Mouse (Mus musculus): Measurements from ENCODE around the gene Tssk3. TPM values are rescaled to one million over a fixed set of nuclear protein-coding genes. Genes with fewer than 3 reads are reported as not detected.
"Not testable (repeated sequence)": the region's sequence is repeated elsewhere in the genome, so short reads cannot be mapped to it uniquely, and the experiment has no call there.

The Tssk3 gene
- polyA plus RNA-seq (2012; ENCODE audit: insufficient read depth, insufficient read length, missing spikeins), result not detected in 2 replicates

GRCm38 (mm10) chr4:129490972-129491880, at the start of gene Tssk3, which contains the start of gene Fam229a:
Tssk3 (minus strand) TSS chr4:129491022.
Fam229a (plus strand) TSS chr4:129491190.
- Histone ChIP-seq H3K4me1 (ENCODE audit: control insufficient read depth, insufficient read depth, insufficient read length, low read length) (no peaks in the 10 kb centered on the region; the same call in none of the 2 replicates), H3K27ac (replicated peaks; ENCODE audit: low read depth, low read length) (no peak within 1 kb of the TSS), H3K4me3 (ENCODE audit: insufficient read depth, low read depth, low read length) (peak within 1 kb of the TSS; percentile 29; the same call in 1 of the 2 replicates)

- Histone ChIP-seq H3K4me1 (ENCODE audit: control insufficient read depth, insufficient read depth, insufficient read length, low read length) (peaks cover 12% of the 10 kb centered on the region), H3K4me3 (ENCODE audit: insufficient read depth, low read depth, low read length) (no peak overlapping the region), H3K27ac (replicated peaks; ENCODE audit: low read depth, low read length) (no peak overlapping the region)
These were observed 49.2 kb upstream of the Tssk3 start for GRCm38 (mm10) chr4:129540012-129540411.

DNA sequence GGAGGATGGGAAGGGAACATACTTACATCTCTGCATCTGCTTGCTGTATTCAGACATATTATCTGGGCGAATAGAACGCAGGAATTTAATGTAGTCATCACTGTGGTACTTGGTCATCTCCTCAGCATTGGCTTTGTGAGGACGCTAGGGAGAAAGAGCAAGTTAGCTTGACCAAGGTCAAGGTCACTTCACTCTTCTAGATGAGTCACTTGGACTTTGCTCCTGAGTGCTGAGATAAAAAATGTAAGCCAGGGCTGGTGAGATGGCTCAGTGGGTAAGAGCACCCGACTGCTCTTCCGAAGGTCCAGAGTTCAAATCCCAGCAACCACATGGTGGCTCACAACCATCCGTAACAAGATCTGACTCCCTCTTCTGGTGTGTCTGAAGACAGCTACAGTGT, 38.1 kb upstream of the Tssk3 start:
- H3K4me1 ChIP-seq (ENCODE audit: control insufficient read depth, insufficient read depth, insufficient read length, low read length); H3K27ac ChIP-seq (replicated peaks; ENCODE audit: low read depth, low read length); H3K4me3 ChIP-seq (ENCODE audit: insufficient read depth, low read depth, low read length): not testable (repeated sequence)

GRCm38 (mm10) chr4:129525889-129526288, 35.1 kb upstream of the Tssk3 start:
- Histone ChIP-seq H3K4me3 (ENCODE audit: insufficient read depth, low read depth, low read length) (no peak overlapping the region), H3K27ac (replicated peaks; ENCODE audit: low read depth, low read length) (no peak overlapping the region), H3K4me1 (ENCODE audit: control insufficient read depth, insufficient read depth, insufficient read length, low read length) (no peaks in the 10 kb centered on the region)

DNA sequence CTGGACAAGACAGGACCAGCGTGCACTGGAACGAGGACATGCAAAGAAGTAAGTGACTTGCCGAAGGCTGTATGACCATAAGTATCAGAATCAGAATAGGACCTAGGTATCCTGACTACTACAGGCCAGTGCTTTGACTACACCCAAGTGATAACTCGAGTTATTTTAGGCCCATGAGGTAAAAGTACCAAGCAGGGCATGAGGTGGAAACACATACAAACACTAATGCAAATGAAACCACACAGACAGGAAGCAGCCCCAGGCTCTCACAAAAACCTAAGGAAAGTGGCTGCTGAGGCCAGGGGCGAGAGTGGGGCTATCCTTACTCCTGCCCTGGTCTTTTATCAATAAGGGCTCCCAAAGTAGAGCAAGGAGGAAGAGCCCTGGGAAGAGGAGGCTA, 34.5 kb upstream of the Tssk3 start:
- no peak overlapping the region for H3K27ac ChIP-seq (replicated peaks; ENCODE audit: low read depth, low read length)
- no peaks in the 10 kb centered on the region for H3K4me1 ChIP-seq (ENCODE audit: control insufficient read depth, insufficient read depth, insufficient read length, low read length)
- no peak overlapping the region for H3K4me3 ChIP-seq (ENCODE audit: insufficient read depth, low read depth, low read length)

- H3K4me3 ChIP-seq (ENCODE audit: insufficient read depth, low read depth, low read length), result no peak overlapping the region
- H3K4me1 ChIP-seq (ENCODE audit: control insufficient read depth, insufficient read depth, insufficient read length, low read length), result no peaks in the 10 kb centered on the region
- H3K27ac ChIP-seq (replicated peaks; ENCODE audit: low read depth, low read length), result no peak overlapping the region
These were observed 27.7 kb upstream of the Tssk3 start for GRCm38 (mm10) chr4:129518519-129518918.

DNA sequence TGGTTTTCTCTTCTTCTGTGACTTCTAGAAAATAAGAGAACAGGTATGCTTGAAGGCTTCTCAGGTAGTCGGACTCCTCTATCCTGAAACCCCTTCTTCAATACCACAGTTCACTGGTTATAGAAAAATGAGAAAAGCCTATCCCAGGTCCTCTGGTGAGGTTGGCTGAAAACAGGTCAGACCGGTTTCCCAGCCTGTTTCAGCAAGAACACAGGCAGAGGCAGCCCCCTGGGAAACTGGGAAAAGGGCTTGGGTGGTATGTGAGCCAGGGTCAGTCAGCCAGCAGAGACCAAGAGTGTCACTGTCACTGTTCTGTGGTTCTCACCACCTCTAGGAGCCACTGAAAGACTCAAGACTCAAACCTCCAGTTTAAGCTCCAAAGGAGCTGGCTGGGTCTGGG, 26.1 kb upstream of the Tssk3 start:
- Histone ChIP-seq H3K27ac (replicated peaks; ENCODE audit: low read depth, low read length) (no peak overlapping the region), H3K4me1 (ENCODE audit: control insufficient read depth, insufficient read depth, insufficient read length, low read length) (no peaks in the 10 kb centered on the region), H3K4me3 (ENCODE audit: insufficient read depth, low read depth, low read length) (no peak overlapping the region)

DNA sequence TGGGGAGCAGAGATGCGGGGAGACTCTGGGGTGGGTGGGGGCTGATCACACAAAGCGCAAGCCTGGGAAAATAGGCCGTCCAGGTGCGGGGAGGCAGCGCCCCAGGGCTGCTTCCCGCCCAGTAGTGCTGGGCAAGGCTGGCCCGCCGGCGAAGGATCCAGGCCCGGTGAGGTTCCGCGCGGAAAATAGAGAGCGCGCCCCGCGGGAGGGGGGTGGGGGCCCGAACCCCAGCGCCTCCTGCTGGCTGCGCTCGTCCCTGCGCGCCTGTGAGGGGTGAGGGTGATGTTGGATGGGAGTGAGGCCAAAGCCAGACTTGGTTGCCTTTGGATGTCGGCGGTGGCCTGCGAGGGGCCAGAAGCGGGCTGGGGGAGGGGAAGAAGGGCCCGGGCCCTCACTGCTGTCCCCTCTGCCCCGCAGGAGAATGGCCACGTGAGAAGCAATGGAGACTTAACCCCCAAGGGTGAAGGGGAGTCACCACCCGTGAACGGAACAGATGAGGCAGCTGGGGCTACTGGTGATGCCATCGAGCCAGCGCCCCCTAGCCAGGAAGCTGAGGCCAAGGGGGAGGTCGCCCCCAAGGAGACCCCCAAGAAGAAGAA, 23.6 kb upstream of the Tssk3 start:
- no peaks in the 10 kb centered on the region for H3K4me1 ChIP-seq (ENCODE audit: control insufficient read depth, insufficient read depth, insufficient read length, low read length)
- no peak overlapping the region for H3K27ac ChIP-seq (replicated peaks; ENCODE audit: low read depth, low read length)
- peak overlapping the region; percentile 56 for H3K4me3 ChIP-seq (ENCODE audit: insufficient read depth, low read depth, low read length)

GRCm38 (mm10) chr4:129513891-129514290, 23.1 kb upstream of the Tssk3 start:
- Histone ChIP-seq H3K4me3 (ENCODE audit: insufficient read depth, low read depth, low read length) (peak overlapping the region; percentile 56), H3K4me1 (ENCODE audit: control insufficient read depth, insufficient read depth, insufficient read length, low read length) (no peaks in the 10 kb centered on the region), H3K27ac (replicated peaks; ENCODE audit: low read depth, low read length) (no peak overlapping the region)

GRCm38 (mm10) chr4:129513086-129513767, 22.4 kb upstream of the Tssk3 start, which contains the start of gene Marcksl1:
Marcksl1 (plus strand) TSS chr4:129513581.
- Histone ChIP-seq H3K4me1 (ENCODE audit: control insufficient read depth, insufficient read depth, insufficient read length, low read length) (no peaks in the 10 kb centered on the region), H3K4me3 (ENCODE audit: insufficient read depth, low read depth, low read length) (peak within 1 kb of the TSS; percentile 56), H3K27ac (replicated peaks; ENCODE audit: low read depth, low read length) (no peak within 1 kb of the TSS)

DNA sequence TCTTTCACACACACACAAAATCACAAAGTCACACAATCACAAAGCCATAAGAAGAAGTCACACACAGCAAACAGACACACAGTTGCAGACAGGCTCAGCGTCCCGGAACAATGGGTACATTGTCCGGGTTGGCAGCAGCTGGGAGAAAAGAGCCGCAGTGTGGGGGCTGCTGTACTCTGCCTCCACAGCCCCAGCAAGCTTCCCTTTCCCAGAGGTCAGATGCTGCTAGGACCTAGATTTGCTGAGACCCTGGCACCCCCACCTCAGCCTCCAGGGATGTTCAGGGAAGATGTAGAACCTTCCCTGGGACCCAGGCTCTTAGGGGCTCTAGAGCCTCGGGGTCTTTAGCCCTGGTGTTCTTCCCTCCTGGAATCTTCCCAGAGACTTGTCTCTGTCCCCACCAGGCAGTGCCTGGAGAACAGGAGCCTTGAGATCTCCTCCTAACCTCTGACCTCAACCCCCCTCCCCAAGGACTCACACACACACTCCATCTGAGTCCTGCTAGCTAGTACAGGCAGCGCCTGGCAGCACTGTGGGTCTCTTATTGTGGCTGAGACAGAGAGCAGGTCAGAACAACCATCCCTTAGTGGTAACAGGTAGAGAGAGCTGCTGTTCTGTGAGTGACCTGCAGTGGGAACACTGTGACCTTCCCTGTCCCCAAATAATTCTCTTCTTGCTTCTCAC, 20.7 kb upstream of the Tssk3 start:
- no peak overlapping the region for H3K4me3 ChIP-seq (ENCODE audit: insufficient read depth, low read depth, low read length)
- no peaks in the 10 kb centered on the region for H3K4me1 ChIP-seq (ENCODE audit: control insufficient read depth, insufficient read depth, insufficient read length, low read length)
- no peak overlapping the region for H3K27ac ChIP-seq (replicated peaks; ENCODE audit: low read depth, low read length)

- Histone ChIP-seq H3K4me3 (ENCODE audit: insufficient read depth, low read depth, low read length) (no peak overlapping the region), H3K4me1 (ENCODE audit: control insufficient read depth, insufficient read depth, insufficient read length, low read length) (no peaks in the 10 kb centered on the region), H3K27ac (replicated peaks; ENCODE audit: low read depth, low read length) (no peak overlapping the region)
These were observed 20.0 kb upstream of the Tssk3 start for GRCm38 (mm10) chr4:129510723-129511412.

GRCm38 (mm10) chr4:129509650-129510049, 18.8 kb upstream of the Tssk3 start:
- Histone ChIP-seq H3K4me1 (ENCODE audit: control insufficient read depth, insufficient read depth, insufficient read length, low read length) (no peaks in the 10 kb centered on the region), H3K4me3 (ENCODE audit: insufficient read depth, low read depth, low read length) (no peak overlapping the region), H3K27ac (replicated peaks; ENCODE audit: low read depth, low read length) (no peak overlapping the region)

GRCm38 (mm10) chr4:129508834-129509600, 18.2 kb upstream of the Tssk3 start:
- Histone ChIP-seq H3K4me3 (ENCODE audit: insufficient read depth, low read depth, low read length) (no peak overlapping the region), H3K4me1 (ENCODE audit: control insufficient read depth, insufficient read depth, insufficient read length, low read length) (no peaks in the 10 kb centered on the region), H3K27ac (replicated peaks; ENCODE audit: low read depth, low read length) (no peak overlapping the region)
